Mouse (Mus musculus): ENCODE measurements around the gene 1700067K01Rik.

GRCm38 (mm10) chr8:83973161-83974031 lies 27.9 kb upstream of the 1700067K01Rik start:
- TF ChIP-seq TCF12 (IDR thresholded peaks at IDR 0.05; ENCODE audit: insufficient read depth, poor library complexity, severe bottlenecking), result no peak
- no peak for TF ChIP-seq POLR2A (IDR thresholded peaks at IDR 0.05; ENCODE audit: insufficient read length, low read depth)
- no peak for TF ChIP-seq MAX (IDR thresholded peaks at IDR 0.05; ENCODE audit: low read depth)
- TF ChIP-seq SRF (IDR thresholded peaks at IDR 0.05; ENCODE audit: control insufficient read depth, insufficient read length, low read depth), result no peak
- TF ChIP-seq E2F4 (IDR thresholded peaks at IDR 0.05; ENCODE audit: insufficient read depth), result no peak
- TF ChIP-seq MYOG (IDR thresholded peaks at IDR 0.05; ENCODE audit: control insufficient read depth in 1 of 3, insufficient read depth in 1 of 3, insufficient read length in 2 of 3, low read depth in 2 of 3), result peak in 1 of 3 experiments; percentile 74
- no peak for TF ChIP-seq USF1 (IDR thresholded peaks at IDR 0.05; ENCODE audit: low read depth)
- peak; percentile 18 for TF ChIP-seq TCF3 (IDR thresholded peaks at IDR 0.05; ENCODE audit: insufficient read length, low read depth)

Data from myocyte (in vitro differentiated cells).